Mouse (Mus musculus) heart, embryonic 14.5 days (tissue): Measurements from ENCODE around the gene Olfr118. TPM values are rescaled to one million over a fixed set of nuclear protein-coding genes. Genes with fewer than 3 reads are reported as not detected.
"Not testable (repeated sequence)": the region's sequence is repeated elsewhere in the genome, so short reads cannot be mapped to it uniquely, and the experiment has no call there.

Source experiments
- ATAC-seq: fragments of 200-750 bp; cut with Nextera tagmentation; 2 replicates; pipeline ENCODE4 v1.8.0; 2017; ENCODE audit warnings: low read depth, moderate TSS enrichment; ENCODE audit not compliant: insufficient number of reproducible peaks, insufficient read depth, low FRiP score
- H3K27ac ChIP-seq, 2 experiments: fragments of 200-500 bp in 1 of 2; fragments of 300-500 bp in 1 of 2; sonication (generic) in 1 of 2; replicated peaks in 1 of 2; 2 replicates each; pipeline ENCODE4 v1.5.1; 2012 to 2014; ENCODE audit warnings: low read depth in 2 of 2, low read length in 2 of 2, control low read depth in 1 of 2, mild to moderate bottlenecking in 1 of 2, mixed read lengths in 1 of 2; ENCODE audit not compliant: control insufficient read depth in 1 of 2, insufficient read depth in 1 of 2
- H3K27me3 ChIP-seq: fragments of 300-500 bp; sonication (generic); 2 replicates; pipeline ENCODE4 v1.6.1; 2014; ENCODE audit warnings: mild to moderate bottlenecking, low read length, control low read depth; ENCODE audit not compliant: control insufficient read depth, insufficient read depth
- H3K36me3 ChIP-seq: fragments of 300-500 bp; sonication (generic); 2 replicates; pipeline ENCODE4 v1.6.1; 2014; ENCODE audit warnings: mild to moderate bottlenecking, control low read depth, low read length, mixed read lengths; ENCODE audit not compliant: control insufficient read depth, insufficient read depth
- H3K4me1 ChIP-seq, 2 experiments: fragments of 200-500 bp in 1 of 2; fragments of 300-500 bp in 1 of 2; sonication (generic) in 1 of 2; 2 replicates each; pipeline ENCODE4 v1.6.1; 2012 to 2014; ENCODE audit warnings: low read length in 2 of 2, control low read depth in 1 of 2, mixed read lengths in 1 of 2; ENCODE audit not compliant: control insufficient read depth in 2 of 2, insufficient read depth in 2 of 2
- H3K4me2 ChIP-seq: fragments of 300-500 bp; sonication (generic); 2 replicates; pipeline ENCODE4 v1.6.1; 2014; ENCODE audit warnings: mild to moderate bottlenecking, low read length
- H3K4me3 ChIP-seq, 2 experiments: fragments of 200-500 bp in 1 of 2; fragments of 300-500 bp in 1 of 2; sonication (generic) in 1 of 2; 2 replicates each; pipeline ENCODE4 v1.5.1; 2012 to 2014; ENCODE audit warnings: low read length in 2 of 2, mild to moderate bottlenecking in 2 of 2, control low read depth in 1 of 2, low read depth in 1 of 2, moderate library complexity in 1 of 2; ENCODE audit not compliant: control insufficient read depth in 1 of 2, insufficient read depth in 1 of 2
- H3K9ac ChIP-seq: fragments of 300-500 bp; sonication (generic); 2 replicates; pipeline ENCODE4 v1.6.1; 2014; ENCODE audit warnings: mild to moderate bottlenecking, low read length
- H3K9me3 ChIP-seq: fragments of 300-500 bp; sonication (generic); 2 replicates; pipeline ENCODE4 v1.6.1; 2016; ENCODE audit warnings: low read length, control low read depth; ENCODE audit not compliant: control insufficient read depth
- WGBS: fragments of 180-500 bp; shearing (Covaris S2); extraction: QIAGEN DNeasy Blood & Tissue Kit; methylation state at CpG from one replicate; pipeline ENCODE4 v1.1.7; 2014; 5-methylcytosine and 5-hydroxymethylcytosine counted together
- polyA plus RNA-seq: library from polyadenylated mRNA; unstranded; fragments of >200 nt; fragmentation: Nextera tagmentation; extraction: Ambion mirVana; gene quantifications from 2 replicates; pipeline ENCODE4 v1.2.1, GENCODE M21; 2014

Olfr118 gene
- not detected in 2 replicates for polyA plus RNA-seq

DNA sequence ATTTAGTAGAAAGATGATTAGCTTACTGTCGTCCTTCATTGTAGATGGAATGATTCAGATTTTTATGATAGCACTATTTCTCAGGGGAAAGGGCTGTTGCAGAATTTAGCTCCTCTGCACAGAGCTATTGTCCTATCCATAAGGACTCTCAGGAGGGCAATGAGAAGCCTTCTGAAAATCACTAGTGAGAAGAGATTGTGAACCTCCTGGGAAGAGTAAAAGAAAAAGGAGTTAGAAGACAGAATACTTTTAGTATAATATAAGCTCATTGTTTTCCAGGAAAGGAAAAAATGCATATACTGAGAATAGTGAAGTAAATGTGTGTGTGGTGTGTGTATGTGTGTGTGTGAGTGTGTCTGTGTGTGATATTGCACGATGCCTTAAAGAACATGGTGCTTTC is at the start of gene Olfr118:
Olfr118 (plus strand) TSS at position 301 of the 400 bp plus-strand sequence.
- Histone ChIP-seq H3K27me3 (no peaks in the 10 kb centered on the region), H3K4me2 (no peak within 1 kb of the TSS), H3K36me3 (no peaks in the 10 kb centered on the region), H3K4me1 (no peaks in the 10 kb centered on the region), H3K9me3 (no peaks in the 10 kb centered on the region), H3K4me3 (no peak within 1 kb of the TSS), H3K27ac (no peak within 1 kb of the TSS), H3K9ac (no peak within 1 kb of the TSS)
- no peak for ATAC-seq
- 40% methylated on average over 2 of the region's 2 CpGs for WGBS

DNA sequence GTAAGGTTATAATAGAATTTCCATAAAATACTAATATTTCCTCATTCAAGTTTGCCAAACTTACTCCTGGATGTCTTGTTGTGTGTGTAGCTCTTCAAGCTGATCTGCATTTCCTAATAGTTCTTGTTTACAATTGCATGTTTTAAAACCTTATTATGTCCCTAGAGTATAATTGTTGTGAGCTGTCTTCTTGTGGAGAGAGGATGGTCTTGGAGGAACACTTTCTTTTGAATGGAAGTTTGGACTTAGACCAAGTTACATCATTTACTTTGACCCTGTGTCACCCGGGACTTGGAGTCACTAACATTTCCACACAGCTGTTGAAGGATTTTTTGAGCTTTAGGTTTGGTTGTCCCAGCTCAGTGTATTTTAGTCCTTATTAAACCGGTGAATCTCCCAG is 39.8 kb upstream of the Olfr118 start, which contains the start of the genes Olfr115 and Olfr116:
Olfr115 (minus strand) TSS at position 101 of the 400 bp plus-strand sequence.
Olfr116 (minus strand) TSS at position 191 of the 400 bp plus-strand sequence.
- no peak for ATAC-seq
- no peaks in the 10 kb centered on the region for H3K27me3 ChIP-seq
- no peaks in the 10 kb centered on the region for H3K36me3 ChIP-seq
- H3K4me3 ChIP-seq: no peak within 1 kb of the TSS
- H3K9ac ChIP-seq: no peak within 1 kb of the TSS
- H3K9me3 ChIP-seq: peaks cover 4% of the 10 kb centered on the region; the same call in 1 of the 2 replicates
- 74% methylated on average over 2 of the region's 2 CpGs for WGBS
- H3K4me2 ChIP-seq: no peak within 1 kb of the TSS
- no peak within 1 kb of the TSS for H3K27ac ChIP-seq
- H3K4me1 ChIP-seq: no peaks in the 10 kb centered on the region

DNA sequence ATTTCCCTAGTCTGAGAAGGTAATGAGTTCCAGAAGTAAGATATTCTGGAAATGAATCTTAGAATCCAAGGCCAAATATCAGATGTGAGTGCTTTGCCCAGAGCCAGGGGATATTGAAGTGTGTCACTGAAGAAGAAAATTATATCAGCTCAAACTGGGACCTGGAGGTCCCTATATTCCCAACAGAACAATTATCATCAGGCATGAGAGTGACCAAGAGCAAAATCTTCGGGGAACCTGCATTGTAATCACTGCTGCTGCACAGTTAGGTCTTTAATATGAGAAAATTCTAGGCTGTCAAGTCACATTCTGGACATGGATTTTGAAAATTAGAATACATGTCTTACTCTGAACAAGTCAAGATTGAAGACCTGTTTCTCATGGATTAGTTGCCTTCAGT is 3.1 kb upstream of the Olfr118 start, which contains the start of gene Olfr117:
Olfr117 (minus strand) TSS at position 101 of the 400 bp plus-strand sequence.
- no peaks in the 10 kb centered on the region for H3K27me3 ChIP-seq
- WGBS: 36% methylated on average over 1 of the region's 1 CpGs
- ATAC-seq: no peak

DNA sequence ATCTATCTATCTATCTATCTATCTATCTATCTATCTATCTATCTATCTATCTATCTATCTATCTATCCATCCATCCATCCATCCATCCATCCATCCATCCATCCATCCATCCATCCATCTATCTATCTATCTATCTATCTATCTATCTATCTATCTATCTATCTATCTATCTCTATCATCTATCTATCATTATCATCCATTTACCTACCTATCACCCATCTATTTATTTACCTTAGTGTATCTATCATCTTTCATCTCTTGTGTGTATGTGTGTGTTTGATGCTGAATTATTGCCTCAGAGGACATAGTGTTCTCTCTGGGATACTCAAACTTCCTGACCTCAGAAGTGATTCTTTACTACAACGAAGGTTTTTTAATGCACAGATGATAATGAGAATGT is 29.5 kb downstream of the Olfr118 start, which contains the start of gene Olfr119:
Olfr119 (plus strand) TSS at position 301 of the 400 bp plus-strand sequence.
- not testable (repeated sequence) for H3K4me1 ChIP-seq, H3K36me3 ChIP-seq, H3K9ac ChIP-seq, H3K4me2 ChIP-seq, H3K4me3 ChIP-seq, H3K27me3 ChIP-seq, ATAC-seq, H3K27ac ChIP-seq, H3K9me3 ChIP-seq
- WGBS: 67% methylated on average over 1 of the region's 1 CpGs

More for the DNA sequence above, 3.1 kb upstream of the Olfr118 start, which contains the start of gene Olfr117:
- Histone ChIP-seq H3K9ac (no peak within 1 kb of the TSS), H3K27ac (no peak within 1 kb of the TSS), H3K9me3 (no peaks in the 10 kb centered on the region), H3K4me3 (no peak within 1 kb of the TSS), H3K4me1 (no peaks in the 10 kb centered on the region), H3K4me2 (no peak within 1 kb of the TSS), H3K36me3 (no peaks in the 10 kb centered on the region)

GRCm38 (mm10) chr17:37721508-37721907 is 54.7 kb downstream of the Olfr118 start, which contains the start of gene Olfr120:
Olfr120 (plus strand) TSS chr17:37721808.
- Histone ChIP-seq H3K36me3 (no peaks in the 10 kb centered on the region), H3K4me3 (no peak within 1 kb of the TSS), H3K4me2 (no peak within 1 kb of the TSS), H3K27ac (no peak within 1 kb of the TSS), H3K9me3 (no peaks in the 10 kb centered on the region), H3K27me3 (no peaks in the 10 kb centered on the region), H3K4me1 (no peaks in the 10 kb centered on the region), H3K9ac (no peak within 1 kb of the TSS)
- ATAC-seq: no peak
- WGBS: 48% methylated on average over 1 of the region's 1 CpGs

Other genes with a start within 250 kb of the Olfr118 start
- not detected in 2 replicates for gene Olfr108, start 221.5 kb upstream of the Olfr118 start, polyA plus RNA-seq
- gene Olfr109, start 208.1 kb upstream of the Olfr118 start, polyA plus RNA-seq: not detected in 2 replicates
- gene H2-M2, start 183.4 kb upstream of the Olfr118 start, polyA plus RNA-seq: not detected in 2 replicates
- not detected in 2 replicates for gene Olfr110, start 174.5 kb upstream of the Olfr118 start, polyA plus RNA-seq
- 0.08 TPM in 1 of 2 replicates, not detected in the other for gene Olfr111, start 159.0 kb upstream of the Olfr118 start, polyA plus RNA-seq
- gene Olfr112, start 97.5 kb upstream of the Olfr118 start, polyA plus RNA-seq: not detected in 2 replicates
- not detected in 2 replicates for gene Olfr113, start 89.3 kb upstream of the Olfr118 start, polyA plus RNA-seq
- not detected in 2 replicates for gene Olfr114, start 74.2 kb upstream of the Olfr118 start, polyA plus RNA-seq
- gene Olfr115, start 39.9 kb upstream of the Olfr118 start, polyA plus RNA-seq: not detected in 2 replicates
- gene Olfr116, start 39.8 kb upstream of the Olfr118 start, polyA plus RNA-seq: not detected in 2 replicates
- not detected in 2 replicates for gene Olfr117, start 3.2 kb upstream of the Olfr118 start, polyA plus RNA-seq
- gene Olfr119, start 29.6 kb downstream of the Olfr118 start, polyA plus RNA-seq: not detected in 2 replicates
- not detected in 2 replicates for gene Olfr120, start 54.8 kb downstream of the Olfr118 start, polyA plus RNA-seq
- gene Olfr121, start 81.9 kb downstream of the Olfr118 start, polyA plus RNA-seq: not detected in 2 replicates
- gene Olfr122, start 101.6 kb downstream of the Olfr118 start, polyA plus RNA-seq: not detected in 2 replicates
- not detected in 2 replicates for gene Olfr123, start 126.5 kb downstream of the Olfr118 start, polyA plus RNA-seq
- not detected in 2 replicates for gene Olfr124, start 132.9 kb downstream of the Olfr118 start, polyA plus RNA-seq
- not detected in 2 replicates for gene Olfr125, start 166.0 kb downstream of the Olfr118 start, polyA plus RNA-seq
- gene Olfr126, start 180.5 kb downstream of the Olfr118 start, polyA plus RNA-seq: not detected in 2 replicates
- not detected in 2 replicates for gene Olfr127, start 233.4 kb downstream of the Olfr118 start, polyA plus RNA-seq